Mouse (Mus musculus): Measurements from ENCODE around the gene Birc3. TPM values are rescaled to one million over a fixed set of nuclear protein-coding genes. Genes with fewer than 3 reads are reported as not detected.

Birc3 gene
- polyA plus RNA-seq, 1 experiment from 2014 or later = 2.0 TPM

GRCm38 (mm10) chr9:7833421-7833820, 39.6 kb downstream of the Birc3 start:
- whole genome bisulfite sequencing = 93% methylated on average over 6 of the region's 6 CpGs
- H3K4me3 ChIP-seq (replicated peaks; ENCODE audit: low read length) = 0 out of 2 replicates have a peak overlapping the region, but pooled peaks have one; percentile 14
- H3K4me2 ChIP-seq (ENCODE audit: low read length) = peak overlapping the region; percentile 39
- no peaks in the 10 kb centered on the region for H3K27me3 ChIP-seq (replicated peaks; ENCODE audit: control insufficient read depth, insufficient read depth, low read length)
- ATAC-seq = no peak
- H3K9me3 ChIP-seq (ENCODE audit: control insufficient read depth, low read length) = no peaks in the 10 kb centered on the region
- no peak overlapping the region for H3K9ac ChIP-seq (replicated peaks; ENCODE audit: low read depth, low read length)
- peaks cover 31% of the 10 kb centered on the region for H3K4me1 ChIP-seq (replicated peaks; ENCODE audit: control insufficient read depth, insufficient read depth, low read length)
- H3K27ac ChIP-seq (ENCODE audit: low read length) = no peak overlapping the region
- 0 out of 2 replicates have a peak, but pooled peaks cover 4% of the 10 kb centered on the region for H3K36me3 ChIP-seq (ENCODE audit: control insufficient read depth, insufficient read depth)

DNA sequence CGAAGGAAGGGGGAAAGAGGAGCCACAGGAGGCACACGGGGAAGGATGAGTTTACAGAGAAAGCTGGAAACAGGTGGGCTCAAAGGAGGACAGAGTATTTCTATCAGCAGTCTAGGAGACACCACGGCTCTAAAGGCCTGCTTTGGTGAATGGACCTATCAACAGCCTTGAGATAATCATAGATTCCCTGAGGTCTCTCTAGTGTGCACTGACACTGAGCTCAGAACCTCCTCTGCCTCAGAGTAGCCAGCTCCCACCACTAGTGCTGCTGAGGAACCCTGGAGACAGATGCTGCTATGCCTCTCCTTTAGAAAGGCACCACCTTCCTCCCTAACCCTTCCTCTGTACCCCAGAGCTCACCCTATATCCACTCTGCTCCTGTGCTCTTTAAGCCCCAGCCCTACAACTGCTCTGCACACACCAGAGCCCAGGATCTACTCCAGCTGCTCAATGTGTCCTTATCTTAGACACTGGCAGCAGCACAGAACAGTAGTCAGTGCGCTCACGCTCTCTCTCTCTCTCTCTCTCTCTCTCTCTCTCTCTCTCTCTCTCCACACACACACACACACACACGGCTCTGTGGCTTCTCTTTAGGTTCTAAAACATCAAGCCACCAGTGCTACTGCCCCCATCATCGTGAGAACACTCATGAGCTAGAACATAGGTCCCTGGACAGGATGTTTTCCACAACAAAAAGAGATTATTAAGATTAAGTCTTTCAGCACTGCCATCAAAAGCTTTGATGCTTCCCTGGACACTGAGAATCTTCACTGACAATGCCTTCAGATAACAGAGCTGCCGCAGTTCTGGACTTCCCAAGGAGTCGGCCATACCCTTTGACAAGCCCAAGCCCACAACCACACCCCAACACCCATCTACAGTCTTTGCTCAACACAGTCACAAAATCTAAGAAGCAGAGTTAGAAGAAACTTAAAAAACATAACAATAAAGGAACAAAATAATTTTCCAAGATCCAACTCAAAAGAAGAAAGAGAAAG, 43.2 kb downstream of the Birc3 start:
- Histone ChIP-seq H3K27me3 (replicated peaks; ENCODE audit: control insufficient read depth, insufficient read depth, low read length) (no peaks in the 10 kb centered on the region), H3K36me3 (ENCODE audit: control insufficient read depth, insufficient read depth) (0 out of 2 replicates have a peak, but pooled peaks cover 6% of the 10 kb centered on the region), H3K4me3 (replicated peaks; ENCODE audit: low read length) (no peak overlapping the region), H3K4me1 (replicated peaks; ENCODE audit: control insufficient read depth, insufficient read depth, low read length) (peaks cover 30% of the 10 kb centered on the region), H3K9me3 (ENCODE audit: control insufficient read depth, low read length) (no peaks in the 10 kb centered on the region), H3K9ac (replicated peaks; ENCODE audit: low read depth, low read length) (no peak overlapping the region), H3K27ac (ENCODE audit: low read length) (no peak overlapping the region), H3K4me2 (ENCODE audit: low read length) (peak overlapping the region; percentile 25; the same call in 1 of the 2 replicates)
- 0 out of 2 replicates have a peak, but pooled peaks have one; percentile 18 for ATAC-seq
- 79% methylated on average over 9 of the region's 9 CpGs for WGBS

DNA sequence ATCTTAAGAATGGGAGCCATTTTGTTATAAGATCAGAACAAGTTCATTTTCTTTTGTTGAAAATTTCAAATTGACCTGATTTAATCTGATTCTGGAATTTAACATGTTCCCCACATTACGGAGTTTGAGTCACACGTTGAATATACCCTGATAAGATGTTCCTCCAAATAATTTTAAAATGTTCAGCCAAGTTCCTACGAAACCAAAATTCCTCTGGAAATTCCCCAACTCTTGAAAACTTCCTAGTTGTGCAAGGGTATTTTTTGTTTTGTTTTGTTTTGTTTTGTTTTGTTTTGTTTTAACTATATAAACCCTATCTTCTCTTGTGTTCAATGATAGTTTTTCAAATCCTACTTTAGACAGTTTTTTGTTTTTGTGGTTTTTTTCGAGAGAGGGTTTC, 44.3 kb downstream of the Birc3 start:
- 90% methylated on average over 4 of the region's 4 CpGs for WGBS
- H3K9ac ChIP-seq (replicated peaks; ENCODE audit: low read depth, low read length) = no peak overlapping the region
- ATAC-seq = no peak

GRCm38 (mm10) chr9:7824916-7825315, 48.1 kb downstream of the Birc3 start:
- no peak overlapping the region for H3K4me3 ChIP-seq (replicated peaks; ENCODE audit: low read length)
- peaks cover 8% of the 10 kb centered on the region for H3K36me3 ChIP-seq (ENCODE audit: control insufficient read depth, insufficient read depth)
- ATAC-seq = no peak
- H3K9ac ChIP-seq (replicated peaks; ENCODE audit: low read depth, low read length) = no peak overlapping the region
- H3K4me2 ChIP-seq (ENCODE audit: low read length) = no peak overlapping the region
- no peaks in the 10 kb centered on the region for H3K27me3 ChIP-seq (replicated peaks; ENCODE audit: control insufficient read depth, insufficient read depth, low read length)
- H3K9me3 ChIP-seq (ENCODE audit: control insufficient read depth, low read length) = no peaks in the 10 kb centered on the region
- no peak overlapping the region for H3K27ac ChIP-seq (ENCODE audit: low read length)
- 96% methylated on average over 5 of the region's 5 CpGs for WGBS
- H3K4me1 ChIP-seq (replicated peaks; ENCODE audit: control insufficient read depth, insufficient read depth, low read length) = peaks cover 2% of the 10 kb centered on the region; the same call in 1 of the 2 replicates

More for the DNA sequence above, 44.3 kb downstream of the Birc3 start:
- Histone ChIP-seq H3K4me3 (replicated peaks; ENCODE audit: low read length) (no peak overlapping the region), H3K27ac (ENCODE audit: low read length) (no peak overlapping the region), H3K27me3 (replicated peaks; ENCODE audit: control insufficient read depth, insufficient read depth, low read length) (no peaks in the 10 kb centered on the region), H3K4me2 (ENCODE audit: low read length) (no peak overlapping the region), H3K9me3 (ENCODE audit: control insufficient read depth, low read length) (no peaks in the 10 kb centered on the region), H3K36me3 (ENCODE audit: control insufficient read depth, insufficient read depth) (0 out of 2 replicates have a peak, but pooled peaks cover 4% of the 10 kb centered on the region), H3K4me1 (replicated peaks; ENCODE audit: control insufficient read depth, insufficient read depth, low read length) (peaks cover 24% of the 10 kb centered on the region)

DNA sequence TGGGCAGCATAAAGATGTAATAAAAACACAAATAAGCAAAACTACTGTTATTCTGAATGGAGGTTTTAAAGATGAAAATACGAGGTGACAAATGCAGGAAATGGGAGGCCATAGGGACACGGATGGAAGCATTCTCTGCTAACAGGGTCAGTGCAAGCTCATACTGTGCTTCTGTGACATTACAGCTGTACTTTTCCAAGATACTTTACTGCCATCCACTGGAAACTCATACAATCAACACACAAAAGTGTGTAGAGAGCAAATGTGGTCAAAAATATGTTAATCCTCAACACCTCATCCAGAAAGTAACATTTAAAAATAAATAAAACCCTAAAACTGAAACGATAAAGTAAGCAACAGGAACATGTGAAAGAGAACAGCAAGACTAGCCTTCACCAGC, 50.2 kb downstream of the Birc3 start:
- H3K9me3 ChIP-seq (ENCODE audit: control insufficient read depth, low read length) = no peaks in the 10 kb centered on the region
- no peak overlapping the region for H3K4me3 ChIP-seq (replicated peaks; ENCODE audit: low read length)
- peaks cover 22% of the 10 kb centered on the region for H3K36me3 ChIP-seq (ENCODE audit: control insufficient read depth, insufficient read depth)
- H3K9ac ChIP-seq (replicated peaks; ENCODE audit: low read depth, low read length) = no peak overlapping the region
- no peaks in the 10 kb centered on the region for H3K27me3 ChIP-seq (replicated peaks; ENCODE audit: control insufficient read depth, insufficient read depth, low read length)
- ATAC-seq = no peak
- H3K4me2 ChIP-seq (ENCODE audit: low read length) = no peak overlapping the region
- H3K27ac ChIP-seq (ENCODE audit: low read length) = no peak overlapping the region
- no peaks in the 10 kb centered on the region; the same call in 1 of the 2 replicates for H3K4me1 ChIP-seq (replicated peaks; ENCODE audit: control insufficient read depth, insufficient read depth, low read length)
- 90% methylated on average over 3 of the region's 3 CpGs for WGBS

DNA sequence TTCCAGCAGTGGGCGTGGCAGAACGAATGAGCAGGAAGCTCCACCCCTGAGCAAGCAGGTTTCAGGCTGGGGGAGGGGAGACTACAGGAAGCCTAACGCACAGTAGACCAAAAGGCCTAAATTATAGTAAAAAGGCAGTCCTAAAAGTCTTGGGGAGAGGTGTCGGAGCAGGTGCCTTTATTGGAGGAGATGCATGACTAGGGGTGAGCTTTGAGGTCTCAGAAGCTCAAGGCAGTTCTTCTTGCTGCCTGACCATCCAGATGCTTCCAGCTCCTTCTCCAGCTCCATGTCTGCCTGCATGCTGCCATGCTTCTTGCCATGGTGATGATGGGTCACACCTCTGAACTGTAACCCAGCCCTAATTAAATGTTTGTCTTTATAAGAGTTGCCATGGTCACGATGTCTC, 67.9 kb downstream of the Birc3 start:
- H3K27me3 ChIP-seq (replicated peaks; ENCODE audit: control insufficient read depth, insufficient read depth, low read length) = no peaks in the 10 kb centered on the region
- H3K9ac ChIP-seq (replicated peaks; ENCODE audit: low read depth, low read length) = no peak overlapping the region
- no peak overlapping the region for H3K4me3 ChIP-seq (replicated peaks; ENCODE audit: low read length)
- H3K36me3 ChIP-seq (ENCODE audit: control insufficient read depth, insufficient read depth) = no peaks in the 10 kb centered on the region
- H3K4me1 ChIP-seq (replicated peaks; ENCODE audit: control insufficient read depth, insufficient read depth, low read length) = no peaks in the 10 kb centered on the region
- ATAC-seq = no peak
- no peak overlapping the region for H3K27ac ChIP-seq (ENCODE audit: low read length)
- 0 out of 2 replicates have a peak, but pooled peaks cover 2% of the 10 kb centered on the region for H3K9me3 ChIP-seq (ENCODE audit: control insufficient read depth, low read length)
- 75% methylated on average over 3 of the region's 5 CpGs for WGBS
- no peak overlapping the region for H3K4me2 ChIP-seq (ENCODE audit: low read length)

Other genes with a start within 250 kb of the Birc3 start
- gene Mmp20, start 245.0 kb downstream of the Birc3 start, polyA plus RNA-seq (2015; fragmentation: Nextera tagmentation; extraction: Ambion mirVana) = not detected in 2 replicates
- gene Mmp7, start 181.1 kb downstream of the Birc3 start, polyA plus RNA-seq (2015; fragmentation: Nextera tagmentation; extraction: Ambion mirVana) = not detected in 2 replicates
- gene Tmem123, start 109.1 kb downstream of the Birc3 start, polyA plus RNA-seq (2015; fragmentation: Nextera tagmentation; extraction: Ambion mirVana) = 23.0 and 31.0 TPM in 2 replicates
- 56.8 and 57.8 TPM in 2 replicates for gene Birc2, start 36.1 kb downstream of the Birc3 start, polyA plus RNA-seq (2015; fragmentation: Nextera tagmentation; extraction: Ambion mirVana)
- gene Yap1, start 131.4 kb upstream of the Birc3 start, polyA plus RNA-seq (2015; fragmentation: Nextera tagmentation; extraction: Ambion mirVana) = 7.7 and 8.0 TPM in 2 replicates
- gene Cfap300, start 169.6 kb upstream of the Birc3 start, polyA plus RNA-seq (2015; fragmentation: Nextera tagmentation; extraction: Ambion mirVana) = 15.7 and 15.9 TPM in 2 replicates